Mouse (Mus musculus) heart, postnatal 0 days (tissue): ENCODE results near the gene Lrrc3.

Source experiments
- CTCF ChIP-seq: IDR thresholded peaks from 2 replicates; pipeline ENCODE4 v1.5.1; 2016; ENCODE audit warnings: antibody characterized with exemption, control low read depth, low read depth
- EP300 ChIP-seq: IDR thresholded peaks from 2 replicates; pipeline ENCODE4 v1.6.1; 2016; ENCODE audit warnings: antibody characterized with exemption, low read depth

- TF ChIP-seq CTCF (no peak), EP300 (no peak)
Measured at GRCm38 (mm10) chr10:77901871-77902210, 495 bp downstream of the Lrrc3 start.
